Mouse (Mus musculus): ENCODE results near the gene Zfp40. TPM values are rescaled to one million over a fixed set of nuclear protein-coding genes. Genes with fewer than 3 reads are reported as not detected.
"Not testable (repeated sequence)": the region's sequence is repeated elsewhere in the genome, so short reads cannot be mapped to it uniquely, and the experiment has no call there.

Zfp40 gene
- polyA plus RNA-seq (2015; fragmentation: Nextera tagmentation; extraction: Ambion mirVana) = 30.7 and 33.1 TPM in 2 replicates

- peak; percentile 100 for ATAC-seq (replicated peaks)
- Histone ChIP-seq H3K27ac (replicated peaks) (peak within 1 kb of the TSS; percentile 80), H3K27me3 (no peaks in the 10 kb centered on the region), H3K4me2 (replicated peaks) (peak within 1 kb of the TSS; percentile 61), H3K4me1 (peaks cover 16% of the 10 kb centered on the region), H3K4me3 (peak within 1 kb of the TSS; percentile 54), H3K9me3 (no peaks in the 10 kb centered on the region), H3K9ac (replicated peaks) (peak within 1 kb of the TSS; percentile 58), H3K36me3 (peaks cover 9% of the 10 kb centered on the region)
- WGBS = 2% methylated on average over 27 of the region's 27 CpGs
Measured at GRCm38 (mm10) chr17:23192453-23193379, at the start of gene Zfp40. Gene Zfp40 (minus strand): TSS chr17:23193252.

- Histone ChIP-seq H3K4me1 (no peaks in the 10 kb centered on the region), H3K9me3 (no peaks in the 10 kb centered on the region), H3K4me2 (replicated peaks) (no peak overlapping the region), H3K36me3 (no peaks in the 10 kb centered on the region), H3K9ac (replicated peaks) (no peak overlapping the region), H3K27me3 (no peaks in the 10 kb centered on the region), H3K4me3 (no peak overlapping the region), H3K27ac (replicated peaks) (no peak overlapping the region)
- ATAC-seq (replicated peaks) = no peak
- 88% methylated on average over 2 of the region's 2 CpGs for WGBS
Measured at GRCm38 (mm10) chr17:23218320-23218719, 25.3 kb upstream of the Zfp40 start.

- H3K27me3 ChIP-seq; H3K4me2 ChIP-seq (replicated peaks); ATAC-seq (replicated peaks); H3K36me3 ChIP-seq; H3K9me3 ChIP-seq; H3K9ac ChIP-seq (replicated peaks); H3K4me3 ChIP-seq; H3K27ac ChIP-seq (replicated peaks); H3K4me1 ChIP-seq: not testable (repeated sequence)
- WGBS = 0% methylated on average over 1 of the region's 1 CpGs
Measured at GRCm38 (mm10) chr17:23199856-23200255, 6.8 kb upstream of the Zfp40 start.

- Histone ChIP-seq H3K36me3 (peaks cover 8% of the 10 kb centered on the region), H3K4me3 (peak overlapping the region; percentile 54), H3K9me3 (no peaks in the 10 kb centered on the region), H3K27ac (replicated peaks) (peak overlapping the region; percentile 66), H3K27me3 (no peaks in the 10 kb centered on the region), H3K9ac (replicated peaks) (peak overlapping the region; percentile 57), H3K4me1 (peaks cover 16% of the 10 kb centered on the region), H3K4me2 (replicated peaks) (peak overlapping the region; percentile 61)
- 0% methylated on average over 11 of the region's 11 CpGs for WGBS
- ATAC-seq (replicated peaks) = peak; percentile 96
Measured at GRCm38 (mm10) chr17:23193441-23193840, 389 bp upstream of the Zfp40 start.

GRCm38 (mm10) chr17:23187680-23188079 is 5.4 kb downstream of the Zfp40 start:
- no peaks in the 10 kb centered on the region for H3K9me3 ChIP-seq
- ATAC-seq (replicated peaks) = no peak
- H3K4me2 ChIP-seq (replicated peaks) = no peak overlapping the region
- peaks cover 16% of the 10 kb centered on the region for H3K4me1 ChIP-seq
- peaks cover 52% of the 10 kb centered on the region for H3K36me3 ChIP-seq
- H3K27ac ChIP-seq (replicated peaks) = no peak overlapping the region
- H3K9ac ChIP-seq (replicated peaks) = no peak overlapping the region
- H3K27me3 ChIP-seq = no peaks in the 10 kb centered on the region
- 89% methylated on average over 2 of the region's 2 CpGs for WGBS
- H3K4me3 ChIP-seq = no peak overlapping the region

Other genes with a start within 250 kb of the Zfp40 start
- gene Vmn2r-ps130, start 132.1 kb downstream of the Zfp40 start, polyA plus RNA-seq (2015; fragmentation: Nextera tagmentation; extraction: Ambion mirVana) = not detected in 2 replicates
- gene Vmn2r114, start 119.3 kb upstream of the Zfp40 start, polyA plus RNA-seq (2015; fragmentation: Nextera tagmentation; extraction: Ambion mirVana) = not detected in 2 replicates
- not detected in 2 replicates for gene Vmn2r115, start 150.5 kb upstream of the Zfp40 start, polyA plus RNA-seq (2015; fragmentation: Nextera tagmentation; extraction: Ambion mirVana)
- gene Vmn2r116, start 191.4 kb upstream of the Zfp40 start, polyA plus RNA-seq (2015; fragmentation: Nextera tagmentation; extraction: Ambion mirVana) = not detected in 2 replicates